Comparison of ENCODE assay signal across 9 mouse cellular contexts in genomic region chr7:134261003-134261701, GRCm38 (mm10). TPM values are rescaled to one million over a fixed set of nuclear protein-coding genes. Genes with fewer than 3 reads are reported as not detected.
A peak's percentile ranks its signal among the peaks of the same experiment; 100 is the strongest.
DNase-seq lines count a peak whose midpoint lies in the region; ATAC-seq lines count a peak whose summit lies in the region.
"Had no signal": no experiment of that assay in that cellular context is flagged by ENCODE, and none has a peak within 500 bp of the region (broad histone marks: within the 10 kb centered on the region; RNA-seq: fewer than 3 reads in every experiment).

No protein-coding gene starts in this region.

- no peaks in the 10 kb centered on the region for H3K36me3 ChIP-seq in heart, embryonic 12.5 days
- H3K36me3 ChIP-seq: midbrain, embryonic 12.5 days had no signal

- H3K4me1 ChIP-seq in heart, embryonic 12.5 days (replicated peaks): 0 out of 2 replicates have a peak, but pooled peaks cover 14% of the 10 kb centered on the region
- H3K4me1 ChIP-seq: midbrain, embryonic 12.5 days had no signal

- 42% methylated on average over 4 of the region's 4 CpGs for WGBS in heart, embryonic 12.5 days

- no peaks in the 10 kb centered on the region for H3K9me3 ChIP-seq in heart, embryonic 12.5 days (replicated peaks)
- H3K9me3 ChIP-seq: midbrain, embryonic 12.5 days had no signal

- H3K27ac ChIP-seq in heart, embryonic 12.5 days (ENCODE audit: poor library complexity, severe bottlenecking): no peak overlapping the region
- H3K27ac ChIP-seq: midbrain, embryonic 12.5 days had no signal

- peak; percentile 69 to 83 for DNase-seq in heart, adult 18-20 months
- DNase-seq in Muller cell, postnatal 12 days (ENCODE audit: inconsistent ontology term): peak; percentile 97
- peak; percentile 46 for DNase-seq in gastrocnemius, postnatal 25 days
- peak; percentile 68 for DNase-seq in kidney, postnatal 14 days
- peak; percentile 52 for DNase-seq in skeletal muscle tissue, adult 2 months (ENCODE audit: low read depth, low spot score)
- DNase-seq in cerebellum, adult 9-11 months: no peak
- DNase-seq in thymus, postnatal 14 days: no peak

- no peak for ATAC-seq in heart, embryonic 12.5 days (ENCODE audit: insufficient number of reproducible peaks, low FRiP score)

- no peak overlapping the region for H3K4me2 ChIP-seq in heart, embryonic 12.5 days
- H3K4me2 ChIP-seq: midbrain, embryonic 12.5 days had no signal

- H3K27me3 ChIP-seq in heart, embryonic 12.5 days (replicated peaks): no peaks in the 10 kb centered on the region
- H3K27me3 ChIP-seq: midbrain, embryonic 12.5 days had no signal

- H3K9ac ChIP-seq in heart, embryonic 12.5 days: no peak overlapping the region
- H3K9ac ChIP-seq: midbrain, embryonic 12.5 days had no signal

- no peak overlapping the region for H3K4me3 ChIP-seq in heart, embryonic 12.5 days
- H3K4me3 ChIP-seq: midbrain, embryonic 12.5 days had no signal

RNA-seq across cellular contexts. Expression of gene Adam12, which starts 29.2 kb away (rescaled TPM):
- 1 to 10 TPM in 1 of 2 experiments, under 1 TPM in 1; 0.42 to 2.1 TPM for total RNA-seq in heart, adult 18-20 months (2021)
- polyA plus RNA-seq in heart, embryonic 12.5 days (2016; fragmentation: Nextera tagmentation; extraction: Ambion mirVana): 3.9 and 4.6 TPM in 2 replicates
- total RNA-seq in gastrocnemius, postnatal 25 days (2021): 1 to 10 TPM; 1.9 to 2.8 TPM

Comparison
In these comparisons a context has a peak if more than half of its experiments do, and no peak if none do; other contexts are left out.
1. DNase-seq: peak in heart, adult 18-20 months (2 of 2), Muller cell, postnatal 12 days (single experiment), gastrocnemius, postnatal 25 days (single experiment), kidney, postnatal 14 days (single experiment) and skeletal muscle tissue, adult 2 months (single experiment); none in cerebellum, adult 9-11 months (single experiment) and thymus, postnatal 14 days (single experiment).